Mouse (Mus musculus) neural tube, embryonic 12.5 days (tissue): Measurements from ENCODE around the gene Etfdh. TPM values are rescaled to one million over a fixed set of nuclear protein-coding genes. Genes with fewer than 3 reads are reported as not detected.

Experiments
- ATAC-seq: fragments of 200-750 bp; cut with Nextera tagmentation; 2 replicates; pipeline ENCODE4 v1.8.0; 2017; ENCODE audit warnings: low read depth, mild to moderate bottlenecking, moderate TSS enrichment, moderate library complexity; ENCODE audit not compliant: low FRiP score
- H3K27ac ChIP-seq: fragments of 300-500 bp; sonication (generic); 2 replicates; pipeline ENCODE4 v1.5.1; 2016
- H3K27me3 ChIP-seq: fragments of 300-500 bp; sonication (generic); replicated peaks from 2 replicates; pipeline ENCODE4 v1.6.1; 2016; ENCODE audit warnings: mild to moderate bottlenecking
- H3K36me3 ChIP-seq: fragments of 300-500 bp; sonication (generic); 2 replicates; pipeline ENCODE4 v1.6.1; 2016; ENCODE audit warnings: mild to moderate bottlenecking
- H3K4me1 ChIP-seq: fragments of 300-500 bp; sonication (generic); 2 replicates; pipeline ENCODE4 v1.6.1; 2016
- H3K4me2 ChIP-seq: fragments of 300-500 bp; sonication (generic); replicated peaks from 2 replicates; pipeline ENCODE4 v1.6.1; 2016; ENCODE audit warnings: mild to moderate bottlenecking
- H3K4me3 ChIP-seq: fragments of 300-500 bp; sonication (generic); 2 replicates; pipeline ENCODE4 v1.5.1; 2016
- H3K9ac ChIP-seq: fragments of 300-500 bp; sonication (generic); 2 replicates; pipeline ENCODE4 v1.6.1; 2016; ENCODE audit warnings: mild to moderate bottlenecking
- H3K9me3 ChIP-seq: fragments of 300-500 bp; sonication (generic); 2 replicates; pipeline ENCODE4 v1.6.1; 2016; ENCODE audit warnings: mild to moderate bottlenecking
- WGBS: fragments of 180-500 bp; shearing (Covaris S2); methylation state at CpG from one replicate; pipeline ENCODE4 v1.1.7; 2016; 5-methylcytosine and 5-hydroxymethylcytosine counted together
- polyA plus RNA-seq: library from polyadenylated mRNA; unstranded; fragments of >200 nt; fragmentation: Nextera tagmentation; extraction: Ambion mirVana; gene quantifications from 2 replicates; pipeline ENCODE4 v1.2.1, GENCODE M21; 2016

Etfdh gene
- polyA plus RNA-seq, 1 experiment from 2014 or later = 54.2 TPM

DNA sequence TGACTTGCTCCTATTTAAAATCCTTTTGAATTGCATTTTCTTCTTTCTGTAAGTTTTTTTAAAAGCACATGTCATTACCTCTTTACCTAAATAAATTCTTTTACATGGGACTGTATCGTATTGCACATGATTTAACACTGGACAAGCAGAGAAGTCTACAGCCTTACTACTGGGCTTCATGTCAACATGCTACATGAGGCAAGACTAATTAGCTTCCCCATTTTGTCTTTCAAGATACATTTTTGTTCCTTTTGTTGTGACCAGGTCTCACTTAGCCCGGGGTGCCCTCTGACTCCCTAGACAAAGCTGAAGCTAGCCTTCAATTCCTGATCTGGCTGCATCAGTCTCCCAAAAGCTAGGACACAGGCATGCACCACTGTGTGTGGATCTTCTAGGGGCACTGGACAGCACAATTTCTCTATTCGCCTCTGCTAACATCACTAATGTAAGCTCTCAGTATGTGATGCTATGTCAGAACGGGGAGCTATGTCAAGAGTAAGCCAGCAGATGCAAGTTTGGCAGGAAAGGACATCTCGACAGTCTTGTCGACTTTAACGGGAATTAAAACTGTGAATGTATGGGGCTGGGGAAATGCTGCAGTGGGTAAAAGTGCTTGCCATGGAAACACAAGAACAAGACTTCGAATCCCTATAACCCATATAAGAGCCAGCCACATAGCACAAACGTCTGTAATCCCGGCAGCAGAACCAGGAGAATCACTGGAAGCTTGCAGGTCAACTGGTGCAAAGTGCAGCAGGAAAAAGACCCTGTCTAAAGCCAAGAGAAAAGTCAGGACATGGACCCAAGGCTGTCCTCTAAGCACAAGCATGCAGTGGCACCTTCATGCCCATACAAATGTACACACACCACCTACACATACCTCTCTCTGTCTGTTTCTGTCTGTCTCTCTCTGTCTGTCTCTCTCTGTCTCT, 67.2 kb downstream of the Etfdh start:
- no peaks in the 10 kb centered on the region for H3K9me3 ChIP-seq
- no peak overlapping the region for H3K9ac ChIP-seq
- no peak overlapping the region for H3K4me3 ChIP-seq
- H3K4me2 ChIP-seq = no peak overlapping the region
- no peak overlapping the region for H3K27ac ChIP-seq
- no peak for ATAC-seq
- 0 out of 2 replicates have a peak, but pooled peaks cover 7% of the 10 kb centered on the region for H3K4me1 ChIP-seq
- H3K36me3 ChIP-seq = no peaks in the 10 kb centered on the region
- no peaks in the 10 kb centered on the region for H3K27me3 ChIP-seq
- 86% methylated on average over 10 of the region's 10 CpGs for WGBS

DNA sequence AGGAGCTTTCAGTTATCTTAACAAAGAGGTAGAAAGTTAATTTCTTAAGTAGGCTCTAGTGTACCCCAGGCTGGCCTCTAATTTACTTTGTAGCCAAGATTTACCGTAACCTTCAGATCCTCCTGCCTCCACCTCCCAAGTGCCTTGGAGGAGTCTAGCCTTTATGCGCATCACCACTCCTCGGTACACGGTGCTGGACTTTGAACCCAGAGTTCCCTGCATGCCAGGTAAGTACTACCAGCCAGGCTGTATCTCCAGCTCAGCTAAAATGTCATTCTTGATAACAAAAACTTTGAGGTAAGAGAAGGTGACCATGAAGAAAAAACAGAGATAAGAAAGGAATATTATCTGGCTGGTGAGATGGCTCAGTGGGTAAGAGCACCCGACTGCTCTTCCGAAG, 68.7 kb downstream of the Etfdh start:
- no peaks in the 10 kb centered on the region for H3K4me1 ChIP-seq
- H3K36me3 ChIP-seq = no peaks in the 10 kb centered on the region
- no peak overlapping the region for H3K9ac ChIP-seq
- H3K4me2 ChIP-seq = no peak overlapping the region
- WGBS = 97% methylated on average over 6 of the region's 6 CpGs
- H3K4me3 ChIP-seq = no peak overlapping the region
- no peaks in the 10 kb centered on the region for H3K27me3 ChIP-seq
- no peaks in the 10 kb centered on the region for H3K9me3 ChIP-seq
- no peak for ATAC-seq
- no peak overlapping the region for H3K27ac ChIP-seq

DNA sequence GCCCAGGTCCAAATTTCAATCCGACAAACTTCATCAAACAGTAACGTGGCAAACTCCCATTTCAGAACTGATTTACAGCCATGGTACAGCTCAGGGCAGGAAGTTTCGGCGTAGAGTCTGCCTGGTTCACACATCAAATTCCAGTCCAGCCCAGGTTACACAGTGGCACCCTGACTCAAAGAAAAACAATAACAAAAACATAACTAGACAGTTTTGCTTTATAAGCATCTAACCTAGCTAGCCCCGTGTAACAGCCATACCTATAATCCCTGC, 69.6 kb downstream of the Etfdh start:
- Histone ChIP-seq H3K36me3 (no peaks in the 10 kb centered on the region), H3K9me3 (no peaks in the 10 kb centered on the region), H3K4me1 (no peaks in the 10 kb centered on the region), H3K4me3 (no peak overlapping the region), H3K4me2 (no peak overlapping the region), H3K27ac (no peak overlapping the region), H3K27me3 (no peaks in the 10 kb centered on the region), H3K9ac (no peak overlapping the region)
- WGBS = 82% methylated on average over 5 of the region's 5 CpGs
- no peak for ATAC-seq

GRCm38 (mm10) chr3:79559021-79559772, 70.1 kb downstream of the Etfdh start:
- H3K27ac ChIP-seq = no peak overlapping the region
- peak; percentile 48; the same call in 1 of the 2 replicates for ATAC-seq

GRCm38 (mm10) chr3:79555061-79555460, 74.2 kb downstream of the Etfdh start:
- ATAC-seq = no peak

More at GRCm38 (mm10) chr3:79559021-79559772, 70.1 kb downstream of the Etfdh start:
- no peaks in the 10 kb centered on the region for H3K27me3 ChIP-seq
- H3K9ac ChIP-seq = no peak overlapping the region
- WGBS = 74% methylated on average over 9 of the region's 9 CpGs
- no peaks in the 10 kb centered on the region for H3K9me3 ChIP-seq
- no peaks in the 10 kb centered on the region for H3K4me1 ChIP-seq
- no peak overlapping the region for H3K4me3 ChIP-seq
- no peaks in the 10 kb centered on the region for H3K36me3 ChIP-seq
- no peak overlapping the region for H3K4me2 ChIP-seq

More at GRCm38 (mm10) chr3:79555061-79555460, 74.2 kb downstream of the Etfdh start:
- H3K4me3 ChIP-seq = no peak overlapping the region
- H3K36me3 ChIP-seq = no peaks in the 10 kb centered on the region
- no peaks in the 10 kb centered on the region for H3K9me3 ChIP-seq
- no peak overlapping the region for H3K4me2 ChIP-seq
- no peaks in the 10 kb centered on the region for H3K27me3 ChIP-seq
- 92% methylated on average over 6 of the region's 6 CpGs for WGBS
- no peak overlapping the region for H3K9ac ChIP-seq
- H3K4me1 ChIP-seq = no peaks in the 10 kb centered on the region
- H3K27ac ChIP-seq = no peak overlapping the region

Other genes starting within 250 kb of the Etfdh start
- 8.7 and 9.6 TPM in 2 replicates for gene Fnip2, start 61.7 kb downstream of the Etfdh start, polyA plus RNA-seq
- gene Ppid, start 38.2 kb downstream of the Etfdh start, polyA plus RNA-seq = 162 and 164 TPM in 2 replicates
- gene 4930579G24Rik, start 421 bp downstream of the Etfdh start, polyA plus RNA-seq = 17.4 and 18.7 TPM in 2 replicates
- 0.09 and 0.27 TPM in 2 replicates for gene Rxfp1, start 108.4 kb upstream of the Etfdh start, polyA plus RNA-seq
- gene Tmem144, start 223.3 kb upstream of the Etfdh start, polyA plus RNA-seq = 2.2 and 2.4 TPM in 2 replicates